Mouse (Mus musculus): ENCODE results near the gene Cpn1. TPM values are rescaled to one million over a fixed set of nuclear protein-coding genes. Genes with fewer than 3 reads are reported as not detected.

The Cpn1 gene
- polyA plus RNA-seq, 1 experiment from 2014 or later = not detected

DNA sequence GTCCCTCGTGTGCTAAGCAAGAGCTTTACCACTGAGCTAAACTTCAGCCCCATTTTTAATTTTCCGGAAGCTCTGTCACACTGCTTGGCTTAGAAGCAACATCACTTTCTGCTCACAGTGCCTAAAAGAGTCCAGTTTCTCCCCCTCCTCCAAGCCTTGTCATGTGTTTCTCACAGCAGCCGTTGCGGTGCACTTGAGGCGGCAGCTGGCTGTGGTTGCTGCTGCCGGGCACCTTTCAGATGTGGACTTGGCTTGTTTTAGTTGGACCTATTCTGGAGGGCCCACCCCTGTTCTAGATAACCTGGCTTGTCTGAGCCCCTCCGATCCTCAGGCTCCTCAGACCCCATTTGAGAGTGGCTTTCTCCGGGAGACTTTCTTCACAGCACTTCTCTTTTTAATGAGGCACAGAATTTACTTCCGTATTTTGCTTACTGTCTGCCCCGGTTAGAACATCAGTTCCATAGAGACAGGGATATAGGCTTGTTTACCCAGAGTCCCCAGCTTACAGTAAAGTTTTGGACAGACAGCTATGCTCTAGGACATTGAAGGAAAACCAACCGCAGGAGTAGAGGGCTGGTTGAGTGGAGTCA lies 20.8 kb downstream of the Cpn1 start:
- H3K36me3 ChIP-seq (replicated peaks; ENCODE audit: control insufficient read depth, insufficient read depth, low read depth, low read length) = no peaks in the 10 kb centered on the region
- H3K9me3 ChIP-seq (replicated peaks; ENCODE audit: control insufficient read depth, low read length) = no peaks in the 10 kb centered on the region
- H3K27me3 ChIP-seq (ENCODE audit: control insufficient read depth, insufficient read depth, low read length) = no peaks in the 10 kb centered on the region
- 86% methylated on average over 11 of the region's 11 CpGs for WGBS
- H3K4me1 ChIP-seq (ENCODE audit: control insufficient read depth, insufficient read depth, low read length) = no peaks in the 10 kb centered on the region
- DNase-seq (ENCODE audit: low spot score) (no peak), ATAC-seq (replicated peaks; ENCODE audit: insufficient number of reproducible peaks, low FRiP score, low TSS enrichment, low read depth) (no peak)
- H3K27ac ChIP-seq (replicated peaks; ENCODE audit: low read depth, low read length) = no peak overlapping the region
- no peak overlapping the region for H3K4me3 ChIP-seq (ENCODE audit: low read depth, low read length)
- H3K9ac ChIP-seq (replicated peaks; ENCODE audit: low read length) = no peak overlapping the region
- no peak overlapping the region for H3K4me2 ChIP-seq (ENCODE audit: low read depth, low read length)

GRCm38 (mm10) chr19:43962795-43963194 lies 23.6 kb downstream of the Cpn1 start:
- Histone ChIP-seq H3K9ac (replicated peaks; ENCODE audit: low read length) (no peak overlapping the region), H3K27ac (replicated peaks; ENCODE audit: low read depth, low read length) (no peak overlapping the region), H3K4me1 (ENCODE audit: control insufficient read depth, insufficient read depth, low read length) (no peaks in the 10 kb centered on the region), H3K27me3 (ENCODE audit: control insufficient read depth, insufficient read depth, low read length) (no peaks in the 10 kb centered on the region), H3K4me3 (ENCODE audit: low read depth, low read length) (no peak overlapping the region), H3K9me3 (replicated peaks; ENCODE audit: control insufficient read depth, low read length) (no peaks in the 10 kb centered on the region), H3K36me3 (replicated peaks; ENCODE audit: control insufficient read depth, insufficient read depth, low read depth, low read length) (no peaks in the 10 kb centered on the region), H3K4me2 (ENCODE audit: low read depth, low read length) (no peak overlapping the region)
- WGBS = 69% methylated on average over 9 of the region's 9 CpGs
- DNase-seq (ENCODE audit: low spot score) (no peak), ATAC-seq (replicated peaks; ENCODE audit: insufficient number of reproducible peaks, low FRiP score, low TSS enrichment, low read depth) (no peak)

DNA sequence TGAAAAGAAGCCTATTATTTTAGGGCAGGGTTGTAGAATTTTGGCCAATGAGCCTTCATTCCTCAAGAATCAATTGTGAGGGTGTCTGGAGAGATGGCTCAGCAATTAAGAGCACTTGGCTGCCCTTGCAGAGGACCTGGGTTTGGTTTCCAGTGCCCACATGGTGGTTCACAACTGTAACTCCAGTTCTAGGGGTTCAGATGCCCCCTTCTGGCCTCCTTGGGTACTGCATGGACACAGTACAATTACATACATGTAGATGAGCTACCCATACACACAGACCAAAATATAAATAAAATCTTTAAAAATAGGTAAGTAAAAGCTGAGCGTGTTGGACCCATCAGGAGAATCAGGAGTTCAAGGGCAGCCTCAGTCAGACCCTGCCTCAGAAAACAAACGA lies 25.2 kb downstream of the Cpn1 start:
- DNase-seq (ENCODE audit: low spot score) (peak; percentile 36), ATAC-seq (replicated peaks; ENCODE audit: insufficient number of reproducible peaks, low FRiP score, low TSS enrichment, low read depth) (no peak)
- Histone ChIP-seq H3K9ac (replicated peaks; ENCODE audit: low read length) (no peak overlapping the region), H3K4me3 (ENCODE audit: low read depth, low read length) (no peak overlapping the region), H3K36me3 (replicated peaks; ENCODE audit: control insufficient read depth, insufficient read depth, low read depth, low read length) (no peaks in the 10 kb centered on the region), H3K27ac (replicated peaks; ENCODE audit: low read depth, low read length) (no peak overlapping the region), H3K4me1 (ENCODE audit: control insufficient read depth, insufficient read depth, low read length) (no peaks in the 10 kb centered on the region), H3K9me3 (replicated peaks; ENCODE audit: control insufficient read depth, low read length) (no peaks in the 10 kb centered on the region), H3K27me3 (ENCODE audit: control insufficient read depth, insufficient read depth, low read length) (no peaks in the 10 kb centered on the region), H3K4me2 (ENCODE audit: low read depth, low read length) (no peak overlapping the region)
- 87% methylated on average over 2 of the region's 2 CpGs for WGBS

GRCm38 (mm10) chr19:43960014-43960413 lies 26.3 kb downstream of the Cpn1 start:
- WGBS = 89% methylated on average over 11 of the region's 11 CpGs
- Histone ChIP-seq H3K9ac (replicated peaks; ENCODE audit: low read length) (no peak overlapping the region), H3K4me2 (ENCODE audit: low read depth, low read length) (no peak overlapping the region), H3K4me1 (ENCODE audit: control insufficient read depth, insufficient read depth, low read length) (no peaks in the 10 kb centered on the region), H3K9me3 (replicated peaks; ENCODE audit: control insufficient read depth, low read length) (no peaks in the 10 kb centered on the region), H3K36me3 (replicated peaks; ENCODE audit: control insufficient read depth, insufficient read depth, low read depth, low read length) (no peaks in the 10 kb centered on the region), H3K27ac (replicated peaks; ENCODE audit: low read depth, low read length) (no peak overlapping the region), H3K27me3 (ENCODE audit: control insufficient read depth, insufficient read depth, low read length) (no peaks in the 10 kb centered on the region), H3K4me3 (ENCODE audit: low read depth, low read length) (no peak overlapping the region)
- no peak for ATAC-seq (replicated peaks; ENCODE audit: insufficient number of reproducible peaks, low FRiP score, low TSS enrichment, low read depth)
- no peak for DNase-seq (ENCODE audit: low spot score)

DNA sequence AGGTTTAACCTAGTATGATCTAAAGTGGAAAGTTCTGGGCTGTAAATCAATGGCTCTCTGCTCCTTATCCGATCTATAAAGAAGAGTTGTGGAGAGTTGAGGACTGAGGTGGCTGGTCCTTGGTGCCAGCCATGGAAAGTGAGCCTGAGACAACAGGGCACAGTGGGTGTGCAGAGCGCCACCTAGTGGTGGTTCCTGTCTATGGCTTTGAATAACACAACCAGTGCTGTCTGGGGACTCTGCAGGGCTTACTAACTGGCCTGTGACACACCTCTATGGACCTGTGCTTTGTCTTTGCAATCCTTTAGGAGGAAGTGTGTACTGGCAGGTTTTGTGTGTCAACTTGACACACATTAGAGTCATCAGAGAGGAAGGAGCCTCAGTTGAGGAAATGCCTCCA lies 27.2 kb downstream of the Cpn1 start:
- no peaks in the 10 kb centered on the region for H3K4me1 ChIP-seq (ENCODE audit: control insufficient read depth, insufficient read depth, low read length)
- no peak overlapping the region for H3K9ac ChIP-seq (replicated peaks; ENCODE audit: low read length)
- no peaks in the 10 kb centered on the region for H3K9me3 ChIP-seq (replicated peaks; ENCODE audit: control insufficient read depth, low read length)
- DNase-seq (ENCODE audit: low spot score) (peak; percentile 78), ATAC-seq (replicated peaks; ENCODE audit: insufficient number of reproducible peaks, low FRiP score, low TSS enrichment, low read depth) (no peak)
- no peak overlapping the region for H3K4me3 ChIP-seq (ENCODE audit: low read depth, low read length)
- H3K27ac ChIP-seq (replicated peaks; ENCODE audit: low read depth, low read length) = no peak overlapping the region
- 31% methylated on average over 2 of the region's 2 CpGs for WGBS
- H3K27me3 ChIP-seq (ENCODE audit: control insufficient read depth, insufficient read depth, low read length) = no peaks in the 10 kb centered on the region
- H3K36me3 ChIP-seq (replicated peaks; ENCODE audit: control insufficient read depth, insufficient read depth, low read depth, low read length) = no peaks in the 10 kb centered on the region
- no peak overlapping the region for H3K4me2 ChIP-seq (ENCODE audit: low read depth, low read length)

- 74% methylated on average over 4 of the region's 4 CpGs for WGBS
- Histone ChIP-seq H3K9me3 (replicated peaks; ENCODE audit: control insufficient read depth, low read length) (no peaks in the 10 kb centered on the region), H3K9ac (replicated peaks; ENCODE audit: low read length) (no peak overlapping the region), H3K36me3 (replicated peaks; ENCODE audit: control insufficient read depth, insufficient read depth, low read depth, low read length) (no peaks in the 10 kb centered on the region), H3K4me1 (ENCODE audit: control insufficient read depth, insufficient read depth, low read length) (no peaks in the 10 kb centered on the region), H3K4me3 (ENCODE audit: low read depth, low read length) (no peak overlapping the region), H3K27ac (replicated peaks; ENCODE audit: low read depth, low read length) (no peak overlapping the region), H3K4me2 (ENCODE audit: low read depth, low read length) (no peak overlapping the region), H3K27me3 (ENCODE audit: control insufficient read depth, insufficient read depth, low read length) (no peaks in the 10 kb centered on the region)
- no peak for DNase-seq (ENCODE audit: low spot score)
- ATAC-seq (replicated peaks; ENCODE audit: insufficient number of reproducible peaks, low FRiP score, low TSS enrichment, low read depth) = no peak
Observed at GRCm38 (mm10) chr19:43957881-43958280, 28.5 kb downstream of the Cpn1 start.

DNA sequence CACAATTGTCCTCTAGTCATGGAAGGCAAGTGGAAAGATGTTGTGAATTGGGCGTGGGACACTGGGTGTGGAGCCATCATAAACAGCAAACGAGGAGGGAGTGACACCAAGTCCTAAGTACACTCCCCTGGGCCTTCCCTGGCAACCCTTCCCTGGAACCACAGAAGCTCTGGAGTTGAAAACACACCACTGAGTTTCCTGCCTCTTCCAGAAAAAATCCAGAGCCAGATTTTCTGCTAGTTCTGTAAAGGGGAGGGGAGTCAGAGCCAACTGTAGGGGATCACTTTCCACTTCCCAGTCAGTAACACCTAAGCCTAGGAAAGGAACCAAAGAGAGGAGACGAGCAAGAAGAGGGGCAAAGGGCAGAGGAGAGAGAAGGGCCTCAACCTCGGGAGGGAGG lies 29.0 kb downstream of the Cpn1 start:
- DNase-seq (ENCODE audit: low spot score) (peak; percentile 38), ATAC-seq (replicated peaks; ENCODE audit: insufficient number of reproducible peaks, low FRiP score, low TSS enrichment, low read depth) (no peak)
- no peak overlapping the region for H3K4me2 ChIP-seq (ENCODE audit: low read depth, low read length)

DNA sequence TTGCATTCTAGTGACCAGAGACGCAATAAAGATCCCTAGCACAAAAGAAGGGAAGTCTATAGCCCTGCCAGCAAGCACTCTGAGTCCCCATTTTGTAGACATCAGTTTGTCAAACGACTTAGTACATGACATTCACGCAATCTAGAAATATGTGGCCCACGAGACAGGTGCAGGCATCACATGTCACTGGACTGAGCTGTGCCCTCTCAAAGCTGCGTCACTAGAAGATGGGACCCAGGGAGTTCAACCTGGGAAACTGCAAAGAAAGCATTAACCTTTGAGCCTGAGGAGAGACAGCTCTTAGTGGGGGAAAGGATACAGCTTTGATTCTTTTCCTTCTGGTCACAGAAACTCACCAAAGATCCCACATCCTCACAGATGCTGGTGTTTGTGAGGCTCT lies 31.1 kb downstream of the Cpn1 start:
- Histone ChIP-seq H3K27ac (replicated peaks; ENCODE audit: low read depth, low read length) (no peak overlapping the region), H3K4me1 (ENCODE audit: control insufficient read depth, insufficient read depth, low read length) (no peaks in the 10 kb centered on the region), H3K9me3 (replicated peaks; ENCODE audit: control insufficient read depth, low read length) (no peaks in the 10 kb centered on the region), H3K4me2 (ENCODE audit: low read depth, low read length) (no peak overlapping the region), H3K36me3 (replicated peaks; ENCODE audit: control insufficient read depth, insufficient read depth, low read depth, low read length) (no peaks in the 10 kb centered on the region), H3K4me3 (ENCODE audit: low read depth, low read length) (no peak overlapping the region), H3K9ac (replicated peaks; ENCODE audit: low read length) (no peak overlapping the region), H3K27me3 (ENCODE audit: control insufficient read depth, insufficient read depth, low read length) (no peaks in the 10 kb centered on the region)
- DNase-seq (ENCODE audit: low spot score) (no peak), ATAC-seq (replicated peaks; ENCODE audit: insufficient number of reproducible peaks, low FRiP score, low TSS enrichment, low read depth) (no peak)
- 81% methylated on average over 5 of the region's 5 CpGs for WGBS

More for the DNA sequence above, 29.0 kb downstream of the Cpn1 start:
- Histone ChIP-seq H3K4me3 (ENCODE audit: low read depth, low read length) (no peak overlapping the region), H3K4me1 (ENCODE audit: control insufficient read depth, insufficient read depth, low read length) (no peaks in the 10 kb centered on the region), H3K27ac (replicated peaks; ENCODE audit: low read depth, low read length) (no peak overlapping the region), H3K9ac (replicated peaks; ENCODE audit: low read length) (no peak overlapping the region), H3K27me3 (ENCODE audit: control insufficient read depth, insufficient read depth, low read length) (no peaks in the 10 kb centered on the region), H3K9me3 (replicated peaks; ENCODE audit: control insufficient read depth, low read length) (no peaks in the 10 kb centered on the region), H3K36me3 (replicated peaks; ENCODE audit: control insufficient read depth, insufficient read depth, low read depth, low read length) (no peaks in the 10 kb centered on the region)
- WGBS = 21% methylated on average over 4 of the region's 4 CpGs
